Mouse (Mus musculus) cortical plate, adult 2 months (tissue): ENCODE results near the gene Sarm1.

Source experiments
- CTCF ChIP-seq: fragments of 200-500 bp; IDR thresholded peaks from 2 replicates; pipeline ENCODE4 v1.5.1; 2011; ENCODE audit warnings: mild to moderate bottlenecking, control low read depth, low read length; ENCODE audit not compliant: insufficient read depth; ENCODE audit errors: extremely low read depth
- POLR2A ChIP-seq: fragments of 200-500 bp; IDR thresholded peaks from 2 replicates; pipeline ENCODE4 v1.6.1; 2011; ENCODE audit warnings: mild to moderate bottlenecking, low read length, control low read depth; ENCODE audit not compliant: insufficient read depth; ENCODE audit errors: extremely low read depth

GRCm38 (mm10) chr11:78438399-78438930, 59.1 kb downstream of the Sarm1 start:
- no peak for TF ChIP-seq CTCF
- TF ChIP-seq POLR2A: no peak
